Mouse (Mus musculus) small intestine, adult 2 months (tissue): ENCODE measurements at regions not wholly inside any gene's neighbourhood (a gene's known extent, or its start where the extent isn't known, plus 50 kb on each side); places are given as distances from the start of the nearest gene placed in this dataset.

Experiments used
- H3K27ac ChIP-seq: fragments of 200-500 bp; 2 replicates; pipeline ENCODE4 v1.5.1; 2012; ENCODE audit warnings: low read depth, low read length, control low read depth, inconsistent platforms; ENCODE audit not compliant: insufficient read depth
- H3K27me3 ChIP-seq: fragments of 200-500 bp; 2 replicates; pipeline ENCODE4 v1.6.1; 2012; ENCODE audit warnings: mild to moderate bottlenecking, moderate library complexity, low read length, inconsistent platforms; ENCODE audit not compliant: control insufficient read depth, insufficient read depth
- H3K36me3 ChIP-seq: fragments of 200-500 bp; 2 replicates; pipeline ENCODE4 v1.6.1; 2012; ENCODE audit warnings: mild to moderate bottlenecking, low read length, control low read depth, inconsistent platforms; ENCODE audit not compliant: control insufficient read depth, insufficient read depth
- H3K4me1 ChIP-seq: fragments of 200-500 bp; 2 replicates; pipeline ENCODE4 v1.6.1; 2012; ENCODE audit warnings: low read length, inconsistent platforms, mixed read lengths; ENCODE audit not compliant: control insufficient read depth, insufficient read depth, insufficient read length
- H3K4me3 ChIP-seq: fragments of 200-500 bp; 2 replicates; pipeline ENCODE4 v1.5.1; 2012; ENCODE audit warnings: low read depth, mild to moderate bottlenecking, control low read depth, inconsistent platforms, low read length, moderate library complexity
- CTCF ChIP-seq: fragments of 200-500 bp; IDR thresholded peaks from 2 replicates; pipeline ENCODE4 v1.5.1; 2012; ENCODE audit warnings: low read depth, mild to moderate bottlenecking, control low read depth, inconsistent platforms, low read length, moderate library complexity, mixed read lengths; ENCODE audit not compliant: insufficient replicate concordance, insufficient read length; ENCODE audit errors: extremely low read depth
- POLR2A ChIP-seq: fragments of 200-500 bp; IDR thresholded peaks from 2 replicates; pipeline ENCODE4 v1.6.1; 2012; ENCODE audit warnings: low read depth, mild to moderate bottlenecking, control low read depth, inconsistent platforms, low read length, moderate library complexity
- WGBS: fragments of 180-500 bp; shearing (Covaris S2); methylation state at CpG from one replicate; pipeline ENCODE4 v1.1.7; 2018; 5-methylcytosine and 5-hydroxymethylcytosine counted together

GRCm38 (mm10) chr2:73985911-73986250 is 74.8 kb upstream of the Atp5g3 start:
- Histone ChIP-seq H3K36me3 (no peaks in the 10 kb centered on the region), H3K4me3 (no peak overlapping the region), H3K4me1 (no peaks in the 10 kb centered on the region), H3K27me3 (no peaks in the 10 kb centered on the region; the same call in 1 of the 2 replicates), H3K27ac (no peak overlapping the region)
- 65% methylated on average over 6 of the region's 6 CpGs for WGBS
- TF ChIP-seq POLR2A: no peak
- TF ChIP-seq CTCF: no peak

- 76% methylated on average over 14 of the region's 14 CpGs for WGBS
- H3K27ac ChIP-seq: no peak overlapping the region
- no peaks in the 10 kb centered on the region for H3K36me3 ChIP-seq
- no peaks in the 10 kb centered on the region for H3K4me1 ChIP-seq
- no peaks in the 10 kb centered on the region; the same call in 1 of the 2 replicates for H3K27me3 ChIP-seq
- no peak for TF ChIP-seq POLR2A
- no peak for TF ChIP-seq CTCF
- H3K4me3 ChIP-seq: no peak overlapping the region
Measured at GRCm38 (mm10) chr2:73985238-73985910, 74.2 kb upstream of the Atp5g3 start.

DNA sequence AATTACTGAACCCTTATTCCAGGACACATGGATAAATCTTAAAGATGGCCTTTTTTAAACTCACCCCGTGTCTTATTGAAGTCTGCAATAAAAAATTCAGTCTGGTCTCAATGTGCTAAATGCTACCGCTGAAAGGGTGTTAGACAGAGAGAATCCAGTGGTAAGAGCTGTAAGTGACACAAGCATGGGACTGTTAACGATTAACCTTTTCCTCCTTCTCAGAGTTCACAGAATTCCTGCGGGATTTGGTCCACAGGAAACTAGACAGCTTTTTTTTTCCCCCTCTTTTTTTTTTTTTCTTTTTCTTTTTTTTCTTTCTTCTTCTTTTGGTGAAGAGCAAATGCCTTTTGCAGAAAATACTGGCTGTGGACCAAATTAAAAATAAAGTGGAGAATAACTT is 72.0 kb upstream of the Atp5g3 start:
- TF ChIP-seq CTCF: no peak
- TF ChIP-seq POLR2A: no peak

DNA sequence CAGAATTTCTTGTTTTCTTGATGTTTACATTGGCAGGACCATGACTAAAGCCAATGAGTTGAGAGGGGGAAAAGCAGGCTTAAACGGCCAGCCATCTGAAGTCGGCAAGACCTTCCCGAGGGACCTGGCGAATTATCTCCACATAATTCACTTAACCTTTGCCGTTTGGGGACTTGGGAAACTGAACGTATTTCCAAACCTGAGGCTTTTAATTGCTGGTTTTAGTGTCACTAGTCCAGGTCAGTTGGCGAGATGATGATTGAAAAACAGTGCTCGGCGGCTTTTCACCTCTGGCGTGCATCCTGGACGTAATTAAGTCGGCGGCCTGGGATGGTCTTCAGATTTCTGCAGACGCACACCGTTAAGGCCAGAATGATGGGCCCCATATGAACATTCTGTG is 66.9 kb upstream of the Atp5g3 start:
- H3K4me1 ChIP-seq: no peaks in the 10 kb centered on the region
- TF ChIP-seq CTCF: no peak
- no peaks in the 10 kb centered on the region for H3K27me3 ChIP-seq
- H3K36me3 ChIP-seq: no peaks in the 10 kb centered on the region
- H3K4me3 ChIP-seq: no peak overlapping the region
- WGBS: 85% methylated on average over 15 of the region's 15 CpGs
- no peak overlapping the region for H3K27ac ChIP-seq

More for the DNA sequence above, 72.0 kb upstream of the Atp5g3 start:
- no peaks in the 10 kb centered on the region; the same call in 1 of the 2 replicates for H3K27me3 ChIP-seq
- WGBS: 26% methylated on average over 4 of the region's 4 CpGs
- H3K27ac ChIP-seq: no peak overlapping the region
- H3K4me3 ChIP-seq: no peak overlapping the region
- H3K36me3 ChIP-seq: no peaks in the 10 kb centered on the region
- no peaks in the 10 kb centered on the region for H3K4me1 ChIP-seq

- TF ChIP-seq POLR2A: no peak
- TF ChIP-seq CTCF: no peak
- H3K36me3 ChIP-seq: no peaks in the 10 kb centered on the region
- no peaks in the 10 kb centered on the region for H3K4me1 ChIP-seq
- no peak overlapping the region for H3K4me3 ChIP-seq
- 74% methylated on average over 3 of the region's 3 CpGs for WGBS
- H3K27ac ChIP-seq: no peak overlapping the region
- H3K27me3 ChIP-seq: no peaks in the 10 kb centered on the region
Measured at GRCm38 (mm10) chr2:73973774-73974173, 62.6 kb upstream of the Atp5g3 start.

GRCm38 (mm10) chr2:73967618-73968017 is 56.5 kb upstream of the Atp5g3 start:
- WGBS: 58% methylated on average over 7 of the region's 7 CpGs
- Histone ChIP-seq H3K4me3 (no peak overlapping the region), H3K36me3 (no peaks in the 10 kb centered on the region), H3K4me1 (no peaks in the 10 kb centered on the region), H3K27ac (no peak overlapping the region), H3K27me3 (peaks cover 2% of the 10 kb centered on the region; the same call in 1 of the 2 replicates)
- TF ChIP-seq POLR2A: no peak
- no peak for TF ChIP-seq CTCF

DNA sequence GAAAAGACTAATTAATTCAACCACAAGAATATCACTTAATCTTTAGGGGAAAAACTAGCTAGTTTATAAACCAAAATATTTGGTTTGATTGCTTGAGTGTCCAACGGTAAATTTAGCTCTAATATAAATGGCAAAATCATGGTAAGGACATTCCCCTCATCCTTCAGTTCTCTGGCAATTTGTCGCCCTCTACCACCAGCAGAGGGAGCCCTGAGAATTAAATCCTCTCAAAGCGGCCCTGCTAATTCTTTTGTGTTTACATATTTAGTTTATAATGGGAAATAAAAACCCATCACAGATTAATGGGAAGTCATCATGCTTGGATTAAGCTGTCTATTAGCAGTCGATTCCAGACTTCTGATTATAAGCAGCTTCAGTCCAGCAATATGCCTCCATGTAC is 54.5 kb upstream of the Atp5g3 start:
- Histone ChIP-seq H3K4me3 (no peak overlapping the region), H3K36me3 (no peaks in the 10 kb centered on the region), H3K4me1 (no peaks in the 10 kb centered on the region), H3K27ac (no peak overlapping the region), H3K27me3 (peaks cover 2% of the 10 kb centered on the region; the same call in 1 of the 2 replicates)
- no peak for TF ChIP-seq POLR2A
- no peak for TF ChIP-seq CTCF
- WGBS: 5% methylated on average over 4 of the region's 4 CpGs
